Mouse (Mus musculus): Measurements from ENCODE around the gene Adgra3. TPM values are rescaled to one million over a fixed set of nuclear protein-coding genes. Genes with fewer than 3 reads are reported as not detected.

Gene Adgra3
- total RNA-seq, 2 experiments from 2014 or later, result 19.9 to 29.2 TPM

DNA sequence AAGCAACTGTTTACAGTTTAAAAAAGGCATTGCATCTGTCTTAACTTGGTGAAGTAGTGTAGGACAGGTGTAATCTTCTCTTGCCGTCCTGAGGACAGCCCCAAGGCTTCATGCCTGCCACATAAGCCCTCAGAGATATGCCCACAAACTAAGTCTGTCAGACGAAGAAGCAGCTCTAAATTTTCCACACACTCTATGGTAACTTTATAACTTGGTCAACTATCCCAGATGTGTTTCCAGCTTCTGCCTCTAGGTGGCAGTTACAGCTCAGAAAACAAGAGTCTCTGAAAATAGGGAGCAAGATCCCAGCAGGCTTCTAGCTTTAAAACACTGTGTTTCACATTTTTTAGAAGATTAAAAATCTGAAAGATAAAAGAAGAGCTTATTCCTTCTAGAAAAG, 82.8 kb downstream of the Adgra3 start:
- peak; percentile 62 for DNase-seq

DNA sequence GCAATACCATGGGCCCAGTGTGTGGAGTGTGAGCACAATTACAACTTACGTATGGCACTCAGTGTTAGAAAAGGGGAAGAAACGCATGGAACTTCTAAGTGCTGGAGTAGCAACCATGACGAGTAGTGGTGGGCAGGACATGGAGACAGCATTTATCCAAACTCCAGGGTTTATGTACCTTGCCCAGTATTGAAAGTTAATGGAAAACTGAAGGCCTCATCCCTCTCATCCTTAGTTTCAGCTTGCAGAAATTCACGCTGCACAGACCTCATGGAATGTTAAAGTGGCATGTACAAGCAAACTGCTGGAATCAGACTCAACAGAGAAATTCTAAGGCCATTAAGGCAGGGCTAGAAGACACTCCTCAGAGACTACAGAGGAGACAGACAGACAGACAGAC, 84.6 kb downstream of the Adgra3 start:
- no peak for DNase-seq

DNA sequence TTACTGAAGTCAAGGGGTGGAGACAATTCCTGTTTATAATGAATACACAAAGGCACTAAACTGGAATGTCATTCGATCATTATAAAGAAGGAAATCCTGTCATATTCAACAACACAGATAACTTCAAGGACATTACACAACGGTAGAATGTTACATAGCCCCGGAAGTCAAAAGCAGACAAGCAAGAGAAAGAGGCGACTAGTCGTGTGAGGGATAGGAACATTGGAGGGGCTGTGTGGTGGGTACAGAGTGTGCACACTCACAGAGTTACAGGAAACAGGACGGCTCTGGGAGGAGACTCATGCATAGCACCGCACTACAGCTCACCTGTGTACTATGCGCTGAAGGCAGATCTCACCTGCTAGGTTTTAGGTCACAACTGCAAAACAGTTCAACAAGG, 89.1 kb downstream of the Adgra3 start:
- no peak for DNase-seq

DNA sequence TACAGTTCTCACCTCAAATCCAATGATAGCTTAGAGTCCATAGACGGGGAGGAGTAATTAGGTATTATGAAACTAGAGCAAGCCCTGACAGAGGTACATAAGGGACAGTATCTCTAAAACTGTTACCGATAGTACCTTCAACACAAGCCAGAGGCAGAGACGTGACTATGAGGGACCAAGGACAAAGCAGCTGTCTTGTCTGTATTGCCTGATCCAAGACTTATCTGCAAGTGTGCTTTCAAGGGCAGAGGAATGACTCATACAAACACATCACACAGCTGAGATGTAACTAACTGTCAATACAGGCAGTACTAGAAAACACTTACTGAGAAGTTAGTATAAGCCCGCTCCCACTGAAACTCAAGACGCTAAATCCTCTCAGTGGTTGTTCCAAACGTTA, 91.1 kb downstream of the Adgra3 start:
- no peak for DNase-seq

DNA sequence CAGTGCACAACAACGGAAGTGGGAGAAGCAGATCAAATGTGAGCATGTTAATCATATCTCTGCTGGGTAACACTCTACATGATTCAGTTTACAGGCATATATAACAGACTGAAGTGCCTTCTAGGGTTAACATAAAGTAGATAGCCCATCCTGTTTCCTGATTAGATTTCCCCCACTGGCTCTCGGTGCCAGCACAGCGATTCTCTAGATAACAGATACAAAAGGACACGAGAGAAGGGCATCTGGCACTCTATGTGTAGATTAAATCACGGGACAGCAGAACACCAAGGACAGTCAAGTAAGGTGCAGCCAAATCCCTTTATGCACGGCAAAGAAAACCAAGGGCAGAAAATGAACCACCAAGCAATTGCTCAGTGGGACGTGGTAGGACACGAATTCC, 93.0 kb downstream of the Adgra3 start:
- DNase-seq, result no peak

DNA sequence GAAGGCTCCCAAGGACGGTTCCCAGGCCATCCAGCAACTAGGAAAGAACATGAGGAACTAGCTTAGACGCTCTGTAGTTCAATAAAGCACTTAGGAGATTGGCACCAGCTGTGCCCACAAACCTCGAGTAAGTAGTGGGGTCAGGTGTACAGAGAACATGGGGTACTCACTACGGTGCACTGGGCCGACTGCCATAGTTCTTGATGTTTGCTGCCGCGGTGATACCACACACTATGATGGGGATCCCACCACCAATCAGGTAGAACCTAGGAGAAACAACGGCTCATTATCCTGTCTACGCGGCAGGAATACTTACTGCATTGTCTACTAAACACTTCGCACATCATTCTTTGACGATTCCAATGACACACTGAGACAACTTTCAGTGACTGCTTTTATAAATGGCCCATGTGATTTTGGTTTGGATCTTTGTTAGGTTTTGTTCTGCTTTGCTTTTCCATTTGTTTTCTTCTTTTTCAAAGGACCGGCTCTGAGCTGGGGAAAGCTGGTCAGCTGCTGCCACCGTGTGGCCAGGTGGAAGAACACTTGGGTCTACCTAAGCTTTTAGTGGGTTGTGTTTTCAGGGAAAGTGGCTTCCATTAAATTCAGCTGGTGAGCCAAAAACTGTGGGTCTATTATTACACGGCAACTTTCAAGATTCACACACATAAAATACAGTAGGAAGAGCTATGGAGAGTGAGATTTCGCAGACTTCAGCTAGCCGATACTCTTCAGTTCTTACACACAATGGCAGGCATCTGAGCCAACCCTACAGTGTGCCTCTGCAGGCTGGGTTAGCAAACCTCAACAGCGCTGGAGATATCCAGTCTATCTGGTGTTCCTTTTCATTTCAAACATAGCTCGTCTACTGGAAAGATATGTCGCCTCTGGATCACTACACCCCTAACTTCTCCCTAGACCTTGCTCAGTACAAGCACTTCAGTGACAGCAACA, 97.1 kb downstream of the Adgra3 start:
- peak; percentile 29 for DNase-seq

DNA sequence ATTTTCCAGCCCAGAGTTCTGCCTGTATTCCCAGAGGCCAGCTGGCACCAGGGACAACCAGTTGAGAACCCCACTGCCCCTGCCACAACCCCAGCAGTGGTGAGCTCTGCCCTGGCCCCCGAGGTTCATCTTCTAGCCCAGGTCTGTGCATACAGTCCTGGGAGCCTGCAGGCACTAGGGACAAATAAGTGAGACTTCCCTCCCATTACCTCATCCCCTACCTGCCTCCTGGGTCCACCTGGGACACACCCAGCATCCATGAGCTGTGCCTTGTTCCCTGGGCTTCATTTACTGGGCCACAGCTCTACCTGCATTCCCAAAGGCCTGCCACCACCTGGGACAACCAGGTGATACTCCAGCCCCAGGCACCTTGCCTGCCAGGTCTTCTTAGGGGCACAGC, 122.5 kb downstream of the Adgra3 start:
- no peak for DNase-seq

DNA sequence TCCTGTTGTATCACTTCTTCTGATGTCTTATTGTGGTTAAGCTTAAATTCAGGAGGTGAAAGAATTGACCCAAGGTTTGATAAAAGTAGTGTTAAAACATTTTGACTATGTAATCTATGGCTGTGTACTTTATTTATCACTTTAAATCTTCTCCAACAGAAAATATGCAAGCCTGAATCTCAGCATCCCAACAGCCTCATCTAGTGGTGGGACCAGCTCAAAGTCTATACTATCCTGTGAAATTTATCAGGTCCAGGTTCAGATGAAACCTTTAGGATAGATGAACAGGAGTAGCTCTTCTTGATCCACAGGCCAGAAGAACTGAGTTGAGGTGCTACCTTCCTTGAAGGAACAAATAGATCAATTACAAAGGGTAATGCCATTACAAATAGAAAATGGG, 134.1 kb downstream of the Adgra3 start:
- no peak for DNase-seq

DNA sequence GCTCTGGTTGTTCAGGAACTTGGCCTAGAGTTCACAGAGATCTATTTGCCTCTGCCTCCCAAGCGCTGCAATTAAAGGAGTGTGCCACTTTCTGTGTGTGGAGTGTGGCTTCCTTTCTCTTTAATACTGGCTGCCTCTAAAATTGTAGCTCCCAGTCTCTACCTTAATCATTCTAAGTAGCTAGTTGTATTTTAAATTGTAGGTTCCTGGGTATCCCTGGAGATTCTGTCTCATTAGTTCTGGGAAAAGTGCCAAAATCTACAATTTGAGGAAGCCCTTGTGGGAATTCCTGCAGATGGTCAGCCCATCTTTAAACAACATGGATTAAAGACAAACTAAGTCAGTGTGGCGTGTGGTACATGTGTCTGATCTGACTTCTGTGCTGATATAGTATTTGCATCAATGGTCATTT, 143.1 kb downstream of the Adgra3 start:
- DNase-seq, result no peak
